Mouse (Mus musculus) CH12.LX (cell line): ENCODE measurements around the gene Olfr145.

Experiments
- MEF2A ChIP-seq: IDR thresholded peaks from 2 replicates; pipeline ENCODE4 v1.6.1; 2014; ENCODE audit warnings: low read depth, mild to moderate bottlenecking, inconsistent platforms, low read length, improper control_type of control experiment, borderline replicate concordance
- TCF12 ChIP-seq: IDR thresholded peaks from 2 replicates; pipeline ENCODE4 v1.6.1; 2014; ENCODE audit warnings: low read depth, mild to moderate bottlenecking, inconsistent platforms, low read length, improper control_type of control experiment

DNA sequence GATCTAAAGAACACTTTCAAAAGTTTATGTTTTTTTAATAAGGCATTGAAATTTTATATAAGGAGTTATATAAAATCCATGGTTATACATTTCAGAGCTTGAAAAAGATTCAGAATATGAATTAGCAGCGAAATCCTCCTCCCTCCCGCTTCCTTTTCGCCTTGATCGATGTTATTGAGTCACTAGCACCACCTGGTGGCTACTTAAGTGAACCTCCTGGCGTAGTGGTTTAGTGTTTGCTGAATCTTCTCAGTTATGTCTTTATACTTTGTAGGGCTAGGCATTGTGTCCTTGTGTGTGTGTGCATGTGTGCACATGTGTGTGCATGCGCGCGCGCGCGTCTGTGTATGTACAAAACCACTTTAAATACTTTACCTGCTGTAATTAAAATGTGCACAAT lies 36.0 kb downstream of the Olfr145 start:
- TF ChIP-seq TCF12 (no peak), MEF2A (no peak)
